Mouse (Mus musculus): ENCODE results near the gene Fer1l4. TPM values are rescaled to one million over a fixed set of nuclear protein-coding genes. Genes with fewer than 3 reads are reported as not detected.
A peak's percentile ranks its signal among the peaks of the same experiment; 100 is the strongest.

The Fer1l4 gene
- total and polyA plus RNA-seq, 3 experiments, result not detected

- Histone ChIP-seq H3K4me3 (replicated peaks in 1 of 3; ENCODE audit: low read depth in 2 of 3, low read length in 2 of 3, poor library complexity in 1 of 3) (no peak overlapping the region), H3K79me2 (replicated peaks; ENCODE audit: control insufficient read depth, extremely low read depth, insufficient read depth, poor library complexity, severe bottlenecking) (peaks cover 3% of the 10 kb centered on the region; the same call in 1 of the 2 replicates), H3K27me3 (replicated peaks) (no peaks in the 10 kb centered on the region), H3K4me1 (ENCODE audit: control insufficient read depth in 1 of 2, insufficient read depth in 2 of 2) (peaks cover 5 to 20% of the 10 kb centered on the region in 2 experiments), H3K4me2 (ENCODE audit: insufficient read depth, low read depth, poor library complexity, severe bottlenecking) (no peak overlapping the region), H3K9ac (ENCODE audit: insufficient read depth, low read depth) (no peak overlapping the region), H3K36me3 (replicated peaks in 1 of 2; ENCODE audit: control insufficient read depth in 1 of 2, insufficient read depth in 1 of 2, low read length in 1 of 2) (peaks cover 6 to 37% of the 10 kb centered on the region in 2 experiments), H3K9me3 (replicated peaks; ENCODE audit: low read length) (peaks cover 2% of the 10 kb centered on the region), H3K27ac (ENCODE audit: insufficient read depth, low read depth) (no peak overlapping the region)
- in situ Hi-C loops (cut with MboI; ENCODE audit: low pct_ligation_motif_present, low pct_unique_long_range_greater_than_20kb, low sequenced_read_pairs) (no loop called here), dilution Hi-C loops (cut with MboI; ENCODE audit: extremely low pct_ligation_motif_present, extremely low pct_unique_long_range_greater_than_20kb, low sequenced_read_pairs) (no loop called here)
- peak; percentile 27 for DNase-seq (ENCODE audit: extremely low read depth)
- TF ChIP-seq CTCF (conservative IDR thresholded peaks at IDR 0.05 in 1 of 2, IDR thresholded peaks at IDR 0.05 in 1 of 2; ENCODE audit: low read depth in 2 of 2, low read length in 2 of 2) (peak; percentile 36 to 40; a peak in 3 of 4 replicates), ELF1 (IDR thresholded peaks at IDR 0.05; ENCODE audit: low read depth, low read length) (no peak), USF1 (IDR thresholded peaks at IDR 0.05; ENCODE audit: low read depth, low read length) (no peak), SMC3 (IDR thresholded peaks at IDR 0.05; ENCODE audit: low read depth, low read length) (peak; percentile 20; the same call in 1 of the 2 replicates)
These were observed 47.4 kb downstream of the Fer1l4 start for GRCm38 (mm10) chr2:156005393-156005792.

- no peak overlapping the region for H3K4me3 ChIP-seq (replicated peaks in 1 of 3; ENCODE audit: low read depth in 2 of 3, low read length in 2 of 3, poor library complexity in 1 of 3)
- no peak for DNase-seq (ENCODE audit: extremely low read depth)
- dilution Hi-C loops (cut with MboI; ENCODE audit: extremely low pct_ligation_motif_present, extremely low pct_unique_long_range_greater_than_20kb, low sequenced_read_pairs), result no loop called here
These were observed 60.9 kb downstream of the Fer1l4 start for GRCm38 (mm10) chr2:155991863-155992321.

GRCm38 (mm10) chr2:155991151-155991550 is 61.6 kb downstream of the Fer1l4 start:
- dilution Hi-C loops (cut with MboI; ENCODE audit: extremely low pct_ligation_motif_present, extremely low pct_unique_long_range_greater_than_20kb, low sequenced_read_pairs), result no loop called here

More at GRCm38 (mm10) chr2:155991863-155992321, 60.9 kb downstream of the Fer1l4 start:
- no peaks in the 10 kb centered on the region for H3K9me3 ChIP-seq (replicated peaks; ENCODE audit: low read length)
- H3K9ac ChIP-seq (ENCODE audit: insufficient read depth, low read depth), result no peak overlapping the region
- in situ Hi-C loops (cut with MboI; ENCODE audit: low pct_ligation_motif_present, low pct_unique_long_range_greater_than_20kb, low sequenced_read_pairs), result loop anchor here (25.0 kb wide), 1 partner anchor 295 kb away; no protein-coding TSS in a partner anchor
- H3K4me1 ChIP-seq (ENCODE audit: control insufficient read depth in 1 of 2, insufficient read depth in 2 of 2), result no peaks in the 10 kb centered on the region
- no peaks in the 10 kb centered on the region for H3K27me3 ChIP-seq (replicated peaks)
- peaks cover 91 to 99% of the 10 kb centered on the region in 2 experiments for H3K36me3 ChIP-seq (replicated peaks in 1 of 2; ENCODE audit: control insufficient read depth in 1 of 2, insufficient read depth in 1 of 2, low read length in 1 of 2)
- H3K27ac ChIP-seq (ENCODE audit: insufficient read depth, low read depth), result no peak overlapping the region
- H3K4me2 ChIP-seq (ENCODE audit: insufficient read depth, low read depth, poor library complexity, severe bottlenecking), result no peak overlapping the region
- no peak for TF ChIP-seq CHD2 (IDR thresholded peaks at IDR 0.05; ENCODE audit: low read length)
- no peak for TF ChIP-seq SIN3A (IDR thresholded peaks at IDR 0.05; ENCODE audit: low read length)
- no peak for TF ChIP-seq CTCF (conservative IDR thresholded peaks at IDR 0.05 in 1 of 2, IDR thresholded peaks at IDR 0.05 in 1 of 2; ENCODE audit: low read depth in 2 of 2, low read length in 2 of 2)
- no peak for TF ChIP-seq MAZ (IDR thresholded peaks at IDR 0.05; ENCODE audit: low read depth, low read length)
- no peaks in the 10 kb centered on the region for H3K79me2 ChIP-seq (replicated peaks; ENCODE audit: control insufficient read depth, extremely low read depth, insufficient read depth, poor library complexity, severe bottlenecking)

More at GRCm38 (mm10) chr2:155991151-155991550, 61.6 kb downstream of the Fer1l4 start:
- TF ChIP-seq PAX5 (IDR thresholded peaks at IDR 0.05; ENCODE audit: low read length), result no peak
- no peak for TF ChIP-seq MEF2A (IDR thresholded peaks at IDR 0.05; ENCODE audit: borderline replicate concordance, low read depth, low read length)
- no peak for TF ChIP-seq IRF4 (IDR thresholded peaks at IDR 0.05; ENCODE audit: low read depth, low read length)
- no peak for TF ChIP-seq UBTF (IDR thresholded peaks at IDR 0.05; ENCODE audit: low read depth, low read length)
- no peak for TF ChIP-seq RCOR1 (conservative IDR thresholded peaks at IDR 0.05; ENCODE audit: low read depth, low read length)
- TF ChIP-seq MAX (IDR thresholded peaks at IDR 0.05; ENCODE audit: low read length), result no peak
- TF ChIP-seq USF2 (conservative IDR thresholded peaks at IDR 0.05; ENCODE audit: low read depth, low read length), result no peak
- no peak for TF ChIP-seq CTCF (conservative IDR thresholded peaks at IDR 0.05 in 1 of 2, IDR thresholded peaks at IDR 0.05 in 1 of 2; ENCODE audit: low read depth in 2 of 2, low read length in 2 of 2)
- TF ChIP-seq JUND (conservative IDR thresholded peaks at IDR 0.05; ENCODE audit: low read depth, low read length), result no peak
- TF ChIP-seq SIN3A (IDR thresholded peaks at IDR 0.05; ENCODE audit: low read length), result no peak
- TF ChIP-seq GABPA (IDR thresholded peaks at IDR 0.05; ENCODE audit: insufficient replicate concordance, low read depth, low read length), result no peak
- TF ChIP-seq MYC (IDR thresholded peaks at IDR 0.05; ENCODE audit: low read depth, low read length), result no peak
- TF ChIP-seq HCFC1 (IDR thresholded peaks at IDR 0.05; ENCODE audit: low read depth, low read length), result no peak
- no peak for TF ChIP-seq MXI1 (IDR thresholded peaks at IDR 0.05; ENCODE audit: low read depth, low read length)
- no peak for TF ChIP-seq ELF1 (IDR thresholded peaks at IDR 0.05; ENCODE audit: low read depth, low read length)
- Histone ChIP-seq H3K79me2 (replicated peaks; ENCODE audit: control insufficient read depth, extremely low read depth, insufficient read depth, poor library complexity, severe bottlenecking) (no peaks in the 10 kb centered on the region), H3K9ac (ENCODE audit: insufficient read depth, low read depth) (no peak overlapping the region), H3K4me3 (replicated peaks in 1 of 3; ENCODE audit: low read depth in 2 of 3, low read length in 2 of 3, poor library complexity in 1 of 3) (no peak overlapping the region), H3K4me2 (ENCODE audit: insufficient read depth, low read depth, poor library complexity, severe bottlenecking) (no peak overlapping the region), H3K27me3 (replicated peaks) (no peaks in the 10 kb centered on the region), H3K36me3 (replicated peaks in 1 of 2; ENCODE audit: control insufficient read depth in 1 of 2, insufficient read depth in 1 of 2, low read length in 1 of 2) (peaks cover 89 to 97% of the 10 kb centered on the region in 2 experiments), H3K4me1 (ENCODE audit: control insufficient read depth in 1 of 2, insufficient read depth in 2 of 2) (no peaks in the 10 kb centered on the region), H3K27ac (ENCODE audit: insufficient read depth, low read depth) (no peak overlapping the region), H3K9me3 (replicated peaks; ENCODE audit: low read length) (no peaks in the 10 kb centered on the region)
- no peak for DNase-seq (ENCODE audit: extremely low read depth)
- in situ Hi-C loops (cut with MboI; ENCODE audit: low pct_ligation_motif_present, low pct_unique_long_range_greater_than_20kb, low sequenced_read_pairs), result loop anchor here (25.0 kb wide), 1 partner anchor 296 kb away; no protein-coding TSS in a partner anchor
